Mouse (Mus musculus): ENCODE measurements at regions not wholly inside any gene's neighbourhood (a gene's known extent, or its start where the extent isn't known, plus 50 kb on each side); places are given as distances from the start of the nearest gene placed in this dataset.
"Not testable (repeated sequence)": the region's sequence is repeated elsewhere in the genome, so short reads cannot be mapped to it uniquely, and the experiment has no call there.

DNA sequence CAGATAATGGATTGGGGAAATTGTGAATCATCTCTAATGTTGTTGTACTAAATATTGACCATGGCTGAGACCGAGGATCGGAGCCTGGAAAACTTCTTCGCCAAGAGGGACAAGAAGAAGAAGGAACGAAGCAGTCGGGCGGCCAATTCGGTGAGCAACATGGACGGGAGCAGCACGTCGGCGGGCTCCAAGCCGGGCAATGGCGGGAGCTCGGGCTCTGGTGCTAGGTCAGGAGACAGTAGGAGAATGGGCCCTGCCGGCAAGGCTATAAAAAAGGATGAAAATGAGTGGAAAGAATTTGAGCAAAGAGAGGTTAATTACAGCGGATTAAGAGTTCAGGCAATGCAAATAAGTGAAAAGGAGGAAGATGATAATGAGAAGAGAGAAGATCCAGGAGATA lies 55.0 kb upstream of the Zfp990 start:
- not testable (repeated sequence) for H3K27me3 ChIP-seq (ENCODE audit: insufficient read depth, low read length); H3K4me3 ChIP-seq (replicated peaks; ENCODE audit: low read length); H3K36me3 ChIP-seq (ENCODE audit: insufficient read depth, low read length); H3K4me1 ChIP-seq (replicated peaks; ENCODE audit: low read depth, low read length)
- peaks cover 48% of the 10 kb centered on the region for H3K9me3 ChIP-seq (ENCODE audit: low read length)

DNA sequence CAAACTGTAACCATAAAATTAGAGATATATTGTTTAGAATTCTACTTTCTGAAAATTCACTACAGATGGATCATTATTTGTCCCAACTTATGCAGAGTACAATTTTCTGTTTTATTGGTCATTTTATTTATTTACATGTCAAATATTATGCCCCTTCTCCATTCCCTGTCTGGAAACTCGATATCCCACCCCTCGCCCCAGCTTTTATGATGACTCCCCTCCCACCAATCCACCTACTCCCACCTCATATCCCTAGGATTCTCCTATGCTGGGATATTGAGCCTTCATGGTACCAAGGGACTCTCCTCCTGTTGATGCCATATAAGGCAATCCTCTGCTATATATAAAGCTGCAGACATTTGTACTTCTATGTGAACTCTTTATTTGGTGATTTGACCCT lies 62.0 kb upstream of the Zfp990 start:
- Histone ChIP-seq H3K4me3 (replicated peaks; ENCODE audit: low read length) (no peak overlapping the region), H3K4me1 (replicated peaks; ENCODE audit: low read depth, low read length) (no peaks in the 10 kb centered on the region), H3K36me3 (ENCODE audit: insufficient read depth, low read length) (peaks cover 15% of the 10 kb centered on the region), H3K9me3 (ENCODE audit: low read length) (peaks cover 58% of the 10 kb centered on the region), H3K27me3 (ENCODE audit: insufficient read depth, low read length) (no peaks in the 10 kb centered on the region)
- TF ChIP-seq NANOG (IDR thresholded peaks at IDR 0.05; ENCODE audit: borderline replicate concordance, low read length): no peak
- no peak for TF ChIP-seq CTCF (conservative IDR thresholded peaks at IDR 0.05; ENCODE audit: low read length)
- 0 out of 2 replicates have a peak, but pooled peaks have one; percentile 37 for TF ChIP-seq POU5F1 (IDR thresholded peaks at IDR 0.05; ENCODE audit: borderline replicate concordance, low read length)

DNA sequence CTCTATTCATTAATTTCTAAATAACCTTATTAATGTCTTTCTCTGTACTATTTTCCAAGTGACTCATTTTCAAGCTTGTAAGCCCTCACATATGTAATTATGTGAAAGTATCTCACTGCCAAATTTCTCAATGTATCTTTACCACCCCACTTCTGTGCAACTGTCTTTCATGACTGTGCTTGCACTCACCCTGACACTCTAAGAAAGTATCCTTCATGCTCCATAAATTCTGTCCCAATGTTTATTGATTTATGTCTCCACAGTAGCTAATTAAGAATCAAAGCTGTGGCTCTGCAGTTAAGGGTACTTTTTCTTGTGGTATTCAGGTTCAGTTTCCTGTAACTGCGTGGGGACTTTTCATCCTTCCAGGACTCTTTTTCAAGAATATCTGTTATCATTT lies 73.8 kb upstream of the Zfp990 start:
- H3K4me3 ChIP-seq (replicated peaks; ENCODE audit: low read length); H3K4me1 ChIP-seq (replicated peaks; ENCODE audit: low read depth, low read length); H3K27me3 ChIP-seq (ENCODE audit: insufficient read depth, low read length): not testable (repeated sequence)
- Histone ChIP-seq H3K36me3 (ENCODE audit: insufficient read depth, low read length) (peaks cover 23% of the 10 kb centered on the region), H3K9me3 (ENCODE audit: low read length) (peaks cover 25% of the 10 kb centered on the region)

DNA sequence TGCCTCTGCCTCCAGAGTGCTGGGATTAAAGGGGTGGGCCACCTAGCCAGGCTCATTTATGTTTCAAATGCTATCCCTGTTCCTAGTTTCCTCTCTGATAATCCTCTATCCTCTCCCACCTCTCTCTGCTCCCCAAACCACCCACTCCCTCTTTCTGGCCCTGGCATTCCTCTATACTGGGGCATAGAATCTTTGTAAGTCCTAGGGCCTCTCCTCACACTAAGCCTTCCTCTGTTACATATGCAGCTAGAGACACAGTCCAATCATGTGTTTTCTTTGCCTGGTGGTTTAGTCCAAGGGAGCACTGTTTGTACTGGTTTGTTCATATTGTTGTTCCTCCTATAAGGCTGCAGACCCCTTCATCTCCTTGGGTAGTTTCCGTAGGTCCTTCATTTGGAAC lies 76.0 kb upstream of the Zfp990 start:
- no peaks in the 10 kb centered on the region for H3K27me3 ChIP-seq (ENCODE audit: insufficient read depth, low read length)
- H3K36me3 ChIP-seq (ENCODE audit: insufficient read depth, low read length): peaks cover 19% of the 10 kb centered on the region
- H3K4me1 ChIP-seq (replicated peaks; ENCODE audit: low read depth, low read length): peaks cover 8% of the 10 kb centered on the region
- H3K4me3 ChIP-seq (replicated peaks; ENCODE audit: low read length): no peak overlapping the region
- H3K9me3 ChIP-seq (ENCODE audit: low read length): peaks cover 25% of the 10 kb centered on the region
- TF ChIP-seq NANOG (IDR thresholded peaks at IDR 0.05; ENCODE audit: borderline replicate concordance, low read length) (no peak), CTCF (conservative IDR thresholded peaks at IDR 0.05; ENCODE audit: low read length) (no peak), POU5F1 (IDR thresholded peaks at IDR 0.05; ENCODE audit: borderline replicate concordance, low read length) (no peak)

DNA sequence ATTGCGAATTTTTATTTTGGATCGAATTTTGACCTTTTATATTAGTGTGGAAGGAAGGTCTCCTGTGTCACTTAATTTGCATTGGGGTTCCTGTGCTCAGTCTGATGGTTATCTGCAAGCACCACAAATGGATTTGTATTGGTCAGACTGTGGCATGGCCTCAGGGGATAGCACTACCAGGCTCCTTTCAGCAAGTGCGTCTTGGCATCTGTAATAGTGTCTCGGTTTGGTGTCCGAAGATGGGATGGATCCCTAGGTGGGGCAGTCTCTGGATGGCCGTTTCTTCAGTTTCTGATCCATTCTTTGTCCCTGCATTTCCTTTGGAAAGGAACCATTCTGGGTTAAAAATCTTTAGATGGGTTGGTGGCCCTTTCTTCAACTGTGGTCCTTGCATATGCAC lies 76.5 kb upstream of the Zfp990 start:
- H3K27me3 ChIP-seq (ENCODE audit: insufficient read depth, low read length): no peaks in the 10 kb centered on the region
- H3K36me3 ChIP-seq (ENCODE audit: insufficient read depth, low read length): peaks cover 18% of the 10 kb centered on the region
- TF ChIP-seq NANOG (IDR thresholded peaks at IDR 0.05; ENCODE audit: borderline replicate concordance, low read length) (no peak), POU5F1 (IDR thresholded peaks at IDR 0.05; ENCODE audit: borderline replicate concordance, low read length) (no peak), CTCF (conservative IDR thresholded peaks at IDR 0.05; ENCODE audit: low read length) (no peak)
- H3K9me3 ChIP-seq (ENCODE audit: low read length): peaks cover 25% of the 10 kb centered on the region
- H3K4me1 ChIP-seq (replicated peaks; ENCODE audit: low read depth, low read length): peaks cover 8% of the 10 kb centered on the region
- H3K4me3 ChIP-seq (replicated peaks; ENCODE audit: low read length): no peak overlapping the region

DNA sequence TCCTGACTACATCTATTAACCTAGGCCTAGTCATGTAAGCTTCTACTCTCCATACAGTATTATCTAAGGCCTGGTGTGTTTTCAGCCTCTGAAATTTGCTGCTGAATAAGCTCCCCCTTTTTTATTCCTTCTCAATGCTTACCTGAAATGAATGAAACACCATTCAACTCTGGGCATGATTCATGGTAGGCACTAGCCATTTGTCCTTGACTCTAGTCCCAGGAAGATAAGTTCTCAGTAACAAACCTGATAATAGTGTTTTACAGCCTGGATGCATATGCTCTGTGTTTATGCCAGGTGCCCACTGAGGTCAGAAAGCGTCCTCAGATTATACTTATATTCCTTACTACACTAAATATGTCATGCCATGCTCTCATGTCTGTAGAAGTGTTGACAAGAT lies 77.3 kb upstream of the Zfp990 start:
- Histone ChIP-seq H3K9me3 (ENCODE audit: low read length) (peaks cover 25% of the 10 kb centered on the region), H3K4me3 (replicated peaks; ENCODE audit: low read length) (peak overlapping the region; percentile 65; the same call in 1 of the 2 replicates), H3K36me3 (ENCODE audit: insufficient read depth, low read length) (peaks cover 18% of the 10 kb centered on the region)
- not testable (repeated sequence) for H3K4me1 ChIP-seq (replicated peaks; ENCODE audit: low read depth, low read length); H3K27me3 ChIP-seq (ENCODE audit: insufficient read depth, low read length)

DNA sequence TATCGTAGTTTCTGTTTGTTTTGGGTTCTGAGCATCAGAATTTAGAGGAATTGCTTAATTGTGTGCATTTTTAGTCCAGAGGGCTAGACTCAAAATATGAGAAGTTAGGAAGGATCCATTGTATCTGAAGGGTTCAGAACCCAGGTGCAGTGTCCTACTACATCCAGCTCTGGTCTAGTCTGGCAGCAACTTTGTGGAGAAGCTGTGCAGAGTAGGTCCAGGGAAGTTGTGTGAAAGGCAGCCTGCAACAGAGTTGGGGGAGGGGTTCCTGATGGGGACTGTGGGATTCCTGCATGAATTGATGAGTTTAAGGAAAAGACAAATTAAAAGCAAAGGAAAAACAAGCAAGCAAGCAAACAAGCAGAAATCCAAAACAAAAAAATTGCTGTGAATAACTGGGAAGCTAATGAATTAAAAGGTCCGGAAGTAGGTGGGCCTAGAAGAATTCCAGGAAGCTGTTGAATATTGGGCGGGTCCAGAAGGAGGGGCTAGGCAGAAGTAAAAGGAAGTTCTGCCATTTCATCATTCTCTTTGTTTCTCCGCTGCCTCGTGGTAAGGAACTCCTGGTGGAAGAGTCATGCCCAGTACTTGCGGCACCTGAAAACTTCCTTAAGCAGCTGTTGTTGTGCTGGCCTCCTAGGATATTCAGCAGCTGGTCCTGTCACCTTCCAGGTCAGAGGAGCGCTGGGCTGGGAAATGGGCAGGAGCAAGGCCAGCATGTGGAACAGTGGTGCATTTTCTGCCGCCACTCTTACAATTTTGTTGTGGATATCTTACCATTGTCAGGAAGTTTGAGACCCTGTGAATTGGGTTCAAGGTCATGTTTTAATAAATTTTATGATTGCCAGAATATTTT lies 78.4 kb upstream of the Zfp990 start:
- Histone ChIP-seq H3K9me3 (ENCODE audit: low read length) (peaks cover 25% of the 10 kb centered on the region), H3K27me3 (ENCODE audit: insufficient read depth, low read length) (no peaks in the 10 kb centered on the region), H3K4me3 (replicated peaks; ENCODE audit: low read length) (peak overlapping the region; percentile 65), H3K36me3 (ENCODE audit: insufficient read depth, low read length) (peaks cover 18% of the 10 kb centered on the region), H3K4me1 (replicated peaks; ENCODE audit: low read depth, low read length) (peaks cover 8% of the 10 kb centered on the region)
- TF ChIP-seq NANOG (IDR thresholded peaks at IDR 0.05; ENCODE audit: borderline replicate concordance, low read length) (no peak), CTCF (conservative IDR thresholded peaks at IDR 0.05; ENCODE audit: low read length) (no peak; the same call in 1 of the 2 replicates), POU5F1 (IDR thresholded peaks at IDR 0.05; ENCODE audit: borderline replicate concordance, low read length) (peak; percentile 41; the same call in 1 of the 2 replicates)

DNA sequence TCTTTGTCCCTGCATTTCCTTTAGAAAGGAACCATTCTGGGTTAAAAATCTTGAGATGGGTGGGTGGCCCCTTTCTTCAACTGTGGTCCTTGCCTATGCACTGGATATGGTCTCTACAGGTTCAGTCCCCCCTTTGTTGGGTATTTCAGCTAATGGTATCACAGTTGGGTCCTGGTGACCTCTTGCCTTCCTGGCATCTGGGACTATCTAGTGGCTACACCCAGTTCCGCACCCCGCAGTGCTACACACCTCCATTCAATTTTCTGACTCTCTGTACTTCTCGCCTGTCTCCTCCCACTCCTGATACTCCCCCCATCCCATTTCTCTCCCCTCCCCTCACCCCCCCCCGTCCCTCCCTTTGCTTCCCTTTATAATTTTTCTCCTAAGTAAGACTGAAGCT lies 92.7 kb upstream of the Zfp990 start:
- peaks cover 21% of the 10 kb centered on the region for H3K36me3 ChIP-seq (ENCODE audit: insufficient read depth, low read length)
- not testable (repeated sequence) for H3K4me1 ChIP-seq (replicated peaks; ENCODE audit: low read depth, low read length); H3K9me3 ChIP-seq (ENCODE audit: low read length); H3K4me3 ChIP-seq (replicated peaks; ENCODE audit: low read length); H3K27me3 ChIP-seq (ENCODE audit: insufficient read depth, low read length)

DNA sequence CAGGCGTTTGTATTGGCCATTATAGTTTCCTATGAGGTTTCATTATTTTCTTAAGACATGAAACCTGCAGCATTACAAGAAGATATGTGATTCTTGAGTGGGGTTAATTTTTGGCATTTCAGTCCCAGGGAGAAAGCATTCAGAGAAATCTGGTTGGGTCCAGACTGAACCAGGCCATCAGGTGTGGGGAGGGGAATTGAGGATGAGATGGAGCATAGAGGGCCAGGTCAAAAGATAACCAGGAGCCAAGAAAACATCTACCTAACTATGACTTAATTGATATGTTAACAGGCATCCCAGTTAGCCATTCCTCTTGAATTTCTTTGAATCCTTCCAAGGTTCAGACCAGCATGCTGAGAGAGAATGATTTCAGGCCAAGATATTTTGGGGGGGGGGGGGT lies 96.2 kb upstream of the Tnfrsf8 start:
- peaks cover 14% of the 10 kb centered on the region for H3K36me3 ChIP-seq (ENCODE audit: insufficient read depth, low read length)
- peaks cover 14% of the 10 kb centered on the region for H3K4me1 ChIP-seq (replicated peaks; ENCODE audit: low read depth, low read length)
- 0 out of 2 replicates have a peak, but pooled peaks cover 3% of the 10 kb centered on the region for H3K9me3 ChIP-seq (ENCODE audit: low read length)
- TF ChIP-seq POU5F1 (IDR thresholded peaks at IDR 0.05; ENCODE audit: borderline replicate concordance, low read length) (no peak), NANOG (IDR thresholded peaks at IDR 0.05; ENCODE audit: borderline replicate concordance, low read length) (no peak)
- H3K4me3 ChIP-seq (replicated peaks; ENCODE audit: low read length): peak overlapping the region; percentile 65
- no peaks in the 10 kb centered on the region for H3K27me3 ChIP-seq (ENCODE audit: insufficient read depth, low read length)

All from E14TG2a.4 (cell line).